Mouse (Mus musculus): ENCODE measurements at regions not wholly inside any gene's neighbourhood (a gene's known extent, or its start where the extent isn't known, plus 50 kb on each side); places are given as distances from the start of the nearest gene placed in this dataset.
A peak's percentile ranks its signal among the peaks of the same experiment; 100 is the strongest.

GRCm38 (mm10) chr7:73151586-73152467, 223.5 kb upstream of the Rgma start:
- no peaks in the 10 kb centered on the region for H3K9me3 ChIP-seq (ENCODE audit: control insufficient read depth, low read length)
- H3K4me3 ChIP-seq (replicated peaks; ENCODE audit: low read length) = no peak overlapping the region
- WGBS = 20% methylated on average over 14 of the region's 15 CpGs
- no peak overlapping the region for H3K4me2 ChIP-seq (ENCODE audit: low read length)
- no peak overlapping the region for H3K9ac ChIP-seq (replicated peaks; ENCODE audit: low read depth, low read length)
- peaks cover 18% of the 10 kb centered on the region for H3K4me1 ChIP-seq (replicated peaks; ENCODE audit: control insufficient read depth, insufficient read depth, low read length)
- no peaks in the 10 kb centered on the region for H3K36me3 ChIP-seq (ENCODE audit: control insufficient read depth, insufficient read depth)
- no peak overlapping the region for H3K27ac ChIP-seq (ENCODE audit: low read length)
- ATAC-seq = peak; percentile 49
- no peaks in the 10 kb centered on the region for H3K27me3 ChIP-seq (replicated peaks; ENCODE audit: control insufficient read depth, insufficient read depth, low read length)

GRCm38 (mm10) chr7:73153668-73154067, 221.6 kb upstream of the Rgma start:
- H3K4me1 ChIP-seq (replicated peaks; ENCODE audit: control insufficient read depth, insufficient read depth, low read length) = peaks cover 15% of the 10 kb centered on the region
- WGBS = 98% methylated on average over 1 of the region's 1 CpGs
- H3K9me3 ChIP-seq (ENCODE audit: control insufficient read depth, low read length) = no peaks in the 10 kb centered on the region
- no peaks in the 10 kb centered on the region for H3K27me3 ChIP-seq (replicated peaks; ENCODE audit: control insufficient read depth, insufficient read depth, low read length)
- ATAC-seq = no peak
- H3K4me2 ChIP-seq (ENCODE audit: low read length) = no peak overlapping the region
- no peak overlapping the region for H3K9ac ChIP-seq (replicated peaks; ENCODE audit: low read depth, low read length)
- no peak overlapping the region for H3K27ac ChIP-seq (ENCODE audit: low read length)
- no peak overlapping the region for H3K4me3 ChIP-seq (replicated peaks; ENCODE audit: low read length)
- no peaks in the 10 kb centered on the region for H3K36me3 ChIP-seq (ENCODE audit: control insufficient read depth, insufficient read depth)

- Histone ChIP-seq H3K9me3 (ENCODE audit: control insufficient read depth, low read length) (no peaks in the 10 kb centered on the region), H3K4me3 (replicated peaks; ENCODE audit: low read length) (no peak overlapping the region), H3K27me3 (replicated peaks; ENCODE audit: control insufficient read depth, insufficient read depth, low read length) (no peaks in the 10 kb centered on the region), H3K4me2 (ENCODE audit: low read length) (no peak overlapping the region), H3K27ac (ENCODE audit: low read length) (no peak overlapping the region), H3K4me1 (replicated peaks; ENCODE audit: control insufficient read depth, insufficient read depth, low read length) (no peaks in the 10 kb centered on the region; the same call in 1 of the 2 replicates), H3K9ac (replicated peaks; ENCODE audit: low read depth, low read length) (no peak overlapping the region), H3K36me3 (ENCODE audit: control insufficient read depth, insufficient read depth) (no peaks in the 10 kb centered on the region)
- WGBS = 71% methylated on average over 5 of the region's 5 CpGs
- ATAC-seq = no peak
Measured at GRCm38 (mm10) chr7:73158833-73159232, 216.5 kb upstream of the Rgma start.

GRCm38 (mm10) chr7:73160968-73161367, 214.3 kb upstream of the Rgma start:
- Histone ChIP-seq H3K27ac (ENCODE audit: low read length) (no peak overlapping the region), H3K4me3 (replicated peaks; ENCODE audit: low read length) (no peak overlapping the region), H3K4me1 (replicated peaks; ENCODE audit: control insufficient read depth, insufficient read depth, low read length) (no peaks in the 10 kb centered on the region; the same call in 1 of the 2 replicates), H3K36me3 (ENCODE audit: control insufficient read depth, insufficient read depth) (no peaks in the 10 kb centered on the region), H3K4me2 (ENCODE audit: low read length) (no peak overlapping the region), H3K27me3 (replicated peaks; ENCODE audit: control insufficient read depth, insufficient read depth, low read length) (no peaks in the 10 kb centered on the region), H3K9ac (replicated peaks; ENCODE audit: low read depth, low read length) (no peak overlapping the region), H3K9me3 (ENCODE audit: control insufficient read depth, low read length) (no peaks in the 10 kb centered on the region)
- no peak for ATAC-seq
- WGBS = 85% methylated on average over 8 of the region's 8 CpGs

- ATAC-seq = no peak
- Histone ChIP-seq H3K9ac (replicated peaks; ENCODE audit: low read depth, low read length) (no peak overlapping the region), H3K4me3 (replicated peaks; ENCODE audit: low read length) (no peak overlapping the region), H3K4me1 (replicated peaks; ENCODE audit: control insufficient read depth, insufficient read depth, low read length) (no peaks in the 10 kb centered on the region; the same call in 1 of the 2 replicates), H3K36me3 (ENCODE audit: control insufficient read depth, insufficient read depth) (no peaks in the 10 kb centered on the region), H3K27ac (ENCODE audit: low read length) (no peak overlapping the region), H3K4me2 (ENCODE audit: low read length) (no peak overlapping the region), H3K27me3 (replicated peaks; ENCODE audit: control insufficient read depth, insufficient read depth, low read length) (no peaks in the 10 kb centered on the region), H3K9me3 (ENCODE audit: control insufficient read depth, low read length) (no peaks in the 10 kb centered on the region)
- WGBS = 43% methylated on average over 5 of the region's 5 CpGs
Measured at GRCm38 (mm10) chr7:73163687-73164086, 211.6 kb upstream of the Rgma start.

- H3K9me3 ChIP-seq (ENCODE audit: control insufficient read depth, low read length) = no peaks in the 10 kb centered on the region
- WGBS = 61% methylated on average over 8 of the region's 8 CpGs
- no peak overlapping the region for H3K4me2 ChIP-seq (ENCODE audit: low read length)
- no peak overlapping the region for H3K4me3 ChIP-seq (replicated peaks; ENCODE audit: low read length)
- no peaks in the 10 kb centered on the region; the same call in 1 of the 2 replicates for H3K4me1 ChIP-seq (replicated peaks; ENCODE audit: control insufficient read depth, insufficient read depth, low read length)
- no peak overlapping the region for H3K27ac ChIP-seq (ENCODE audit: low read length)
- H3K36me3 ChIP-seq (ENCODE audit: control insufficient read depth, insufficient read depth) = no peaks in the 10 kb centered on the region
- no peak overlapping the region for H3K9ac ChIP-seq (replicated peaks; ENCODE audit: low read depth, low read length)
- ATAC-seq = no peak
- no peaks in the 10 kb centered on the region for H3K27me3 ChIP-seq (replicated peaks; ENCODE audit: control insufficient read depth, insufficient read depth, low read length)
Measured at GRCm38 (mm10) chr7:73165521-73165920, 209.8 kb upstream of the Rgma start.

- H3K9ac ChIP-seq (replicated peaks; ENCODE audit: low read depth, low read length) = no peak overlapping the region
- WGBS = 74% methylated on average over 8 of the region's 8 CpGs
- no peak overlapping the region for H3K27ac ChIP-seq (ENCODE audit: low read length)
- no peak overlapping the region for H3K4me2 ChIP-seq (ENCODE audit: low read length)
- H3K9me3 ChIP-seq (ENCODE audit: control insufficient read depth, low read length) = no peaks in the 10 kb centered on the region
- H3K4me3 ChIP-seq (replicated peaks; ENCODE audit: low read length) = no peak overlapping the region
- no peaks in the 10 kb centered on the region for H3K36me3 ChIP-seq (ENCODE audit: control insufficient read depth, insufficient read depth)
- H3K27me3 ChIP-seq (replicated peaks; ENCODE audit: control insufficient read depth, insufficient read depth, low read length) = no peaks in the 10 kb centered on the region
- ATAC-seq = no peak
- H3K4me1 ChIP-seq (replicated peaks; ENCODE audit: control insufficient read depth, insufficient read depth, low read length) = no peaks in the 10 kb centered on the region
Measured at GRCm38 (mm10) chr7:73169416-73169815, 205.9 kb upstream of the Rgma start.

GRCm38 (mm10) chr7:73172615-73173014, 202.7 kb upstream of the Rgma start:
- no peak for ATAC-seq
- Histone ChIP-seq H3K9ac (replicated peaks; ENCODE audit: low read depth, low read length) (no peak overlapping the region), H3K4me2 (ENCODE audit: low read length) (no peak overlapping the region), H3K27ac (ENCODE audit: low read length) (no peak overlapping the region), H3K27me3 (replicated peaks; ENCODE audit: control insufficient read depth, insufficient read depth, low read length) (no peaks in the 10 kb centered on the region), H3K36me3 (ENCODE audit: control insufficient read depth, insufficient read depth) (no peaks in the 10 kb centered on the region), H3K9me3 (ENCODE audit: control insufficient read depth, low read length) (no peaks in the 10 kb centered on the region), H3K4me1 (replicated peaks; ENCODE audit: control insufficient read depth, insufficient read depth, low read length) (no peaks in the 10 kb centered on the region), H3K4me3 (replicated peaks; ENCODE audit: low read length) (no peak overlapping the region)
- 95% methylated on average over 4 of the region's 4 CpGs for whole genome bisulfite sequencing

- no peak for ATAC-seq
- Histone ChIP-seq H3K9me3 (ENCODE audit: control insufficient read depth, low read length) (no peaks in the 10 kb centered on the region), H3K27ac (ENCODE audit: low read length) (peak overlapping the region; percentile 49; the same call in 1 of the 2 replicates), H3K4me3 (replicated peaks; ENCODE audit: low read length) (no peak overlapping the region), H3K4me2 (ENCODE audit: low read length) (no peak overlapping the region), H3K9ac (replicated peaks; ENCODE audit: low read depth, low read length) (no peak overlapping the region), H3K27me3 (replicated peaks; ENCODE audit: control insufficient read depth, insufficient read depth, low read length) (no peaks in the 10 kb centered on the region), H3K36me3 (ENCODE audit: control insufficient read depth, insufficient read depth) (no peaks in the 10 kb centered on the region), H3K4me1 (replicated peaks; ENCODE audit: control insufficient read depth, insufficient read depth, low read length) (peaks cover 8% of the 10 kb centered on the region)
- WGBS = 63% methylated on average over 8 of the region's 8 CpGs
Measured at GRCm38 (mm10) chr7:73183761-73184160, 191.5 kb upstream of the Rgma start.

Measured in forebrain, embryonic 16.5 days (tissue).